Mouse (Mus musculus): ENCODE data around the gene Satb1. TPM values are rescaled to one million over a fixed set of nuclear protein-coding genes. Genes with fewer than 3 reads are reported as not detected.

Gene Satb1
- polyA plus RNA-seq (2021): 0.03 TPM

DNA sequence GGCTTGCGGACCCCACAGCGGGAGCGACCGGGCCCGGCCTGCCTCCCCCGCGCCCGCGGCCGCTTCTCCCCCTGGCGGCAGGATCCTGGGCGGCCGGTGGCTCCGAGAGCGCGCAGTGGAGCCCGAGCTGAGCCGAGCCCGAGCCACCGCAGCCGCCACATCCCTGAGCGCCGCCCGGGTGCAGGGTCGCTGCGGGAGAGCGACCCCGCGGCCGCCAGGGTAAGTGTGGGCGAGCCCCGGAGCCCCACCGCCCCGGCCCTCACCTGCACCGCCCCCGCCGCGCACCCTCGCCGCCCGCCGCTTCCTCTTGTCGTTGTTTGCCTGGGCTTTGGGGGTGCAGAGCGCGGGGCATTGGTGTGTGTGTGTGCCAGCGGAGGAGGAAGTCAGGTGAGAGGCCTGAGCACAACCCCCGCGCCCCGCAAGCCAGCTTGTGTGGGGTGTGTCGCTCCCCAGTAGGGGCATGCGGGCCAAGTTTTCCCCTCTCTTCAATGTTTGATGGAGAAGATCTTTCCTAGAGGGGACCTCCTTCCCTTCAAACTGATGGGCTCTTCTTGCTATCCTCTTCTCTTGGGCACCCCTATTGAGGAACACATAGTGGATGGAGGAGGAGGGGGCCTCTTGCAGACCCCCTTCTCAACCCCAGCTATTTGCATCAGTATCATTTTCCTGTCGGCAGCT, at the start of gene Satb1:
Gene Satb1, minus strand, starts transcription at position 391 of the 678 bp plus-strand sequence.
- POLR2A ChIA-PET: no interaction called here
- DNase-seq (ENCODE audit: low read depth, low spot score) (no peak), ATAC-seq (peak; percentile 66)
- CTCF ChIA-PET: no interaction called here
- in situ Hi-C loops (cut with MboI; ENCODE audit: low pct_unique_long_range_greater_than_20kb): no loop called here
- H3K27me3 ChIP-seq: peaks cover 53% of the 10 kb centered on the region
- TF ChIP-seq CTCF (IDR thresholded peaks at IDR 0.05): peak; percentile 75

DNA sequence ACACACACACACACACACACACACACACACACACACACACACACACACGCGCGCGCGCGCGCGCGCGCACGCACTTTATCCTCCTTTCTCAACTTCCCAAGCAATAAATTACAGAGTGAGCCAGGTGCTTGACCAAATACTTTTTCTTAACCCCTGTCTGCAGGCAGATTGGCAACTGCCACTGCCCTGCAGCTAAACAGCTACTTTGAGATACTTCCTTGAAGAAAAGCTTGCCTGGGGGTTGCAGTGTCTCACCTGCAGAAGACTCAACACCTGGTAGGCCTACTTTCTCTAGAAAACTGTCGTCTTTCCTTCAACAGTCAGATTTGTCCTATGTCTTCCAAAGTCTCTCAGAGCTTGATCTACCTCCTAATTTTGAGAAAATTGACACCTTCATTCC, 49.5 kb upstream of the Satb1 start:
- DNase-seq (ENCODE audit: low read depth, low spot score): no peak
- ChIA-PET CTCF (no interaction called here), POLR2A (no interaction called here)
- in situ Hi-C loops (cut with MboI; ENCODE audit: low pct_unique_long_range_greater_than_20kb): no loop called here
- no peaks in the 10 kb centered on the region for H3K27me3 ChIP-seq
- no peak for TF ChIP-seq CTCF (IDR thresholded peaks at IDR 0.05)
- no peak for ATAC-seq

DNA sequence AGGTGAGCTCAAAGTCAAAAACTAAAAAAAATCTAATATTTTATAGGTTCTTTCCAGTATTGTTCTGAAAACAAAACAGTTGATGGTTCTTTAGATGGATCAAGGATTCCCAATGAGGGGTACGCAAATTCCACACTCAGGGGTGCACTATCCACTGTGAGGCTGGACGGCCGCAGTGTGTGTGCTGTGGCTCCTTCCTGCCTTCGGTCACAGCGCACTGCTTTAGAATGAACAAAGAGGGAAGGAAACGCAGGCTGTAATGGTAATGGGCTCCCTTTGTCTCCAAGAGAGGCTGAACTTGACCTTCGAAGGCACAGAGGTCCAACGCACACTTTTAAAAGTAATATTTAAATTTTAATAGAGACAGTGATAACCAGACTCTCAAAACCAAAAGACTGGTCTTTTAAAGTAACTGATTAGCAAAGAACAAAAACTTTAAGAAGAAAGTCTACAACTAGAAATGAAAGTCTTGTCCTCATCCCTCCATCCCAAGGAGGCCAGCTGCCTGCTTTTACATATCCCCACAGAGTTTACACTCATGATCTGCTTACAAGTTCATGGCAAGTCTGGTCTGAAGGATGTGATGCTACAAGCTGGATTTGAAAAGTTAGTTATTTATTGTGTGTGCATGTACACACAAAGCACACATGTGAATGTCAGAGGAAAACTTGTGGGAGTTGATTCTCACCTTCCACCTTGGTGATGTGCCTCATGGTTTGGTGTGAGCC, 48.0 kb upstream of the Satb1 start:
- in situ Hi-C loops (cut with MboI; ENCODE audit: low pct_unique_long_range_greater_than_20kb): no loop called here
- CTCF ChIA-PET: no interaction called here
- no peak for TF ChIP-seq CTCF (IDR thresholded peaks at IDR 0.05)
- POLR2A ChIA-PET: no interaction called here
- no peak for DNase-seq (ENCODE audit: low read depth, low spot score)
- no peaks in the 10 kb centered on the region for H3K27me3 ChIP-seq
- no peak for ATAC-seq

DNA sequence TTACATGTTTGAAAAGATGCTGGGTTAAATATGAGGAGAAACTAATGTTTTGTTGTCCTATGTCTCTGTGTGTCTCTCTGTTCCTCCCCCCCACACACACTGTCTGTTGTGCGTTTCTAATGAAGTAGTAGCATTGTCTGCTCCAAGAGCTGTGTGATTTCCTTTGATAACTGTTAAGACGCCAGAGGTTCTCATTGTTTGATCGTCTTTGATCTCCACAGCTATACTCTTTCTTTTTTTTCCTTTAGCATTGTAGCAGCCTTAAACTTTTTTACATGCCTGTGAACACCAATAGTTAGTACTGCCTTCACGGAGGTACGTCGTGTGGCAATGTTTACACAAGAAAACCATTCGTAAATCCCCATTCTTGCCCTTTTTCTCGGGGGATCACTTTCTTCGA, 47.1 kb upstream of the Satb1 start:
- POLR2A ChIA-PET: interaction anchor here (0.7 kb wide), 1 partner anchor 1163 kb away, joined by 7 read pairs; no protein-coding TSS in a partner anchor
- no peak for ATAC-seq

DNA sequence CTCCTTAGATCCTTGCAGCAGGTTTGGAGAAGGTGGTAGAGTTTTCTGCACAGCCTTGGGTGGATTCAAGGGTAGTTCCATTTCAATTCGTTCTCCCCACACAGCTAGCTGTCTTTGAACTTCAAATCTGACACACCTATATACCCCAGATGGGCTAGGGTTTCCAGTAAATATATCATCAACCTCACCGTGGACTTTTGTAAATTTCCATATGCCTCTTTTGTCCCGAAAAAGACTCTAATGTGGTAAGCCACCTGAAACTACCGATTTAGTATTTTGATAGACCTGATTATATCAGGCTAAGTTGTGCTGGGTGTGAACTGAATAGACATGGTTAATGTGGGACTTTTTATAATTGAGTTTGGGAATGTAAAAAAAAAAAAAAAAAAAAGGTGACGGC, 46.6 kb upstream of the Satb1 start:
- CTCF ChIA-PET: no interaction called here
- TF ChIP-seq CTCF (IDR thresholded peaks at IDR 0.05): no peak
- no peaks in the 10 kb centered on the region for H3K27me3 ChIP-seq
- in situ Hi-C loops (cut with MboI; ENCODE audit: low pct_unique_long_range_greater_than_20kb): no loop called here
- POLR2A ChIA-PET: no interaction called here
- DNase-seq (ENCODE audit: low read depth, low spot score) (no peak), ATAC-seq (no peak)

More for the DNA sequence above, 47.1 kb upstream of the Satb1 start:
- in situ Hi-C loops (cut with MboI; ENCODE audit: low pct_unique_long_range_greater_than_20kb): no loop called here
- CTCF ChIA-PET: no interaction called here
- no peak for TF ChIP-seq CTCF (IDR thresholded peaks at IDR 0.05)
- no peaks in the 10 kb centered on the region for H3K27me3 ChIP-seq
- no peak for DNase-seq (ENCODE audit: low read depth, low spot score)

DNA sequence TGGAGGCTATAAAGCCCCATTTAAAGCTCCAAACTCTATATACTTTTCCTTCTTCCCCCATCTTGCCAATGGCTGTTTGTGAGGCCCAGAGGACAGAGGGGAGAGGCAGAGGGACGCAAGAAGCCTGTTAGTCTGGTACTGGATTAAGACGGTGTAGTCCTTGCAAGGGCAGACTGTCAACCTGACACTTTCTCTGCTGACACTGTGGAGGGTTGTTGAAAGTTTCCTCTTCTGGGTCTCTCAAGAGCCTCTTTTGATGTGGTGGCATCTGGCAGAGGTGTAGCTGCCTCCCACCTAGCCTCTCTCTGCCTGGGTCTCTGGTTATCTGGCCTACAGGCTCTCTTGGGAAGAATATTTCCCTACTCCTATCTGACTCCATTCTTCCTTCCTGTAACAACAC, 46.1 kb upstream of the Satb1 start:
- no peak for TF ChIP-seq CTCF (IDR thresholded peaks at IDR 0.05)
- ChIA-PET POLR2A (no interaction called here), CTCF (no interaction called here)
- DNase-seq (ENCODE audit: low read depth, low spot score) (no peak), ATAC-seq (no peak)
- in situ Hi-C loops (cut with MboI; ENCODE audit: low pct_unique_long_range_greater_than_20kb): no loop called here
- no peaks in the 10 kb centered on the region for H3K27me3 ChIP-seq

DNA sequence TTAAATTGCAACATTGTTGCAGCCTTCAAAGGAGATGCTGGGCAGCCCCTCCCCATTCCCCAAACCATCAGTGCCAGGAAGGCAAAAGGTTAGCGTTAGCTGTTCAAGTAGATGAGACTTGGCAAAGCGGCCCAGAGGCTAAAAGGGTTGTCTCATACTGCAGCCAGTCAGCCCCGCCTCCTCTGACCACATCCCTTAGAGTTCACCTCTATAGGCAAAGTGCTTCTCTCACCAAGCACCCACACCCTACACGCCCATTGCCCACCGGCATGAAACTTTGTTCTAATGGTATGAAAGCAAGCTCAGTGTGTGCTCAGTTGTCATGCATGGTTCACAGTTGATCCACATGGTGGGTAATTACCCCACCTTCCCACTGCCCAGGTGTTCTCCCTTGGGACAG, 43.4 kb upstream of the Satb1 start:
- in situ Hi-C loops (cut with MboI; ENCODE audit: low pct_unique_long_range_greater_than_20kb): no loop called here
- CTCF ChIA-PET: no interaction called here
- TF ChIP-seq CTCF (IDR thresholded peaks at IDR 0.05): no peak

DNA sequence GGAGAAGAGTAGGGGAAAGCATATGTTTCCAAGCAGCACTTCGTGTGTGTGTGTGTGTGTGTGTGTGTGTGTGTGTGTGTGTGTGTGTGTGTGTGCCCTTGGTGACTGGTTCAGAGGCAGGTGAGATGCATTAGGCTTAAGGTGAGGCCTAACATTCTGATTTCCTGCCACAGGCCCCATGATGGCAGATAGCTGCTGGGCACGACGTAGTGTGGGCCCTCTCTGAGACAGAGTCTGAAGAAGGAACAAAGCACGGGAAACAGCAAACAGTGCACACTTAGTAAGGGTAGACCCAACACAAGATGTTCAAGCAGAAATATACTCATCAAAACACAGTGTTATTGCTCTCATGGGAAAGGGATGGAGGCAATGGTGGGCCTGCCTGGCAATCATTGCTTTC, 24.5 kb upstream of the Satb1 start:
- in situ Hi-C loops (cut with MboI; ENCODE audit: low pct_unique_long_range_greater_than_20kb): no loop called here
- no peak for DNase-seq (ENCODE audit: low read depth, low spot score)
- ChIA-PET POLR2A (no interaction called here), CTCF (no interaction called here)
- no peak for TF ChIP-seq CTCF (IDR thresholded peaks at IDR 0.05)
- no peak for ATAC-seq
- H3K27me3 ChIP-seq: no peaks in the 10 kb centered on the region

More for the DNA sequence above, 43.4 kb upstream of the Satb1 start:
- no peaks in the 10 kb centered on the region for H3K27me3 ChIP-seq
- DNase-seq (ENCODE audit: low read depth, low spot score) (no peak), ATAC-seq (no peak)
- POLR2A ChIA-PET: no interaction called here

DNA sequence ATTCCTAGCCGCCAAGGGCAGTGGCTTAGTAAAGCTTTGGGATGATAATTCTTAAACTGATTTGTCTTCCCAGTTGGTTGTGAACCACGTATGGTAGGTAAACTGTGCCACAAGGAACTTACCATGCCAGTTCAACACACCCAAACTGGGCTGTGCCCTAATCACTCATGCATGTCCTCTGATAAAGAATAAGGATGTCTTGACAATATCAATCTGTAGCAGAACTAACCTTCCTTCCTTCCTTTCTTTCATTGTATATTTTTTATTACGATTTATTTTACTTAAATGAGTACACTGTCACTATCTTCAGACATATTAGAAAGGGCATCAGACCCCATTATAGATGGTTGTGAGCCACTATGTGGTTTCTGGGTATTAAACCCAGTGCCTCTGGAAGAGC, 23.2 kb upstream of the Satb1 start:
- TF ChIP-seq CTCF (IDR thresholded peaks at IDR 0.05): no peak

DNA sequence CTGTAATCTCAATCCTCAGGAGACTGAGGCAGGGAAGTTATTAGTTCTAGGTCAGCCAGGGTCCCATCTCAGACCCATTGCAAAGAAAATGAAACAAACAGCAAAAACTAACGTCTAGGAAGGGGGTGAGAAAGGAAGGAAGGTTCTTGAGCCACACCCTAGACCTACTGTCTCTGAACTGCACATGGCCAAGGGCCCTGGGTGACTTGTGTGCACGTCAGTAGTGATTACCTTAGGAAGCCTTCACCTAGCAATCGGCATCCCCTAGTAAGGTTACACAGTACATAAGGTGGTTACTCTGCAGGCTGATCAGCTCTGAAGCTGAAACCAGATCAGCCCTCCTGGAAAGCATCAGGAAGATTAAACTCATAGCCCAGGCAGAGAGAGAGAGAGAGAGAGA, 22.2 kb upstream of the Satb1 start:
- in situ Hi-C loops (cut with MboI; ENCODE audit: low pct_unique_long_range_greater_than_20kb): no loop called here

More for the DNA sequence above, 23.2 kb upstream of the Satb1 start:
- no peak for ATAC-seq
- no peak for DNase-seq (ENCODE audit: low read depth, low spot score)
- H3K27me3 ChIP-seq: no peaks in the 10 kb centered on the region
- ChIA-PET CTCF (no interaction called here), POLR2A (no interaction called here)
- in situ Hi-C loops (cut with MboI; ENCODE audit: low pct_unique_long_range_greater_than_20kb): no loop called here

DNA sequence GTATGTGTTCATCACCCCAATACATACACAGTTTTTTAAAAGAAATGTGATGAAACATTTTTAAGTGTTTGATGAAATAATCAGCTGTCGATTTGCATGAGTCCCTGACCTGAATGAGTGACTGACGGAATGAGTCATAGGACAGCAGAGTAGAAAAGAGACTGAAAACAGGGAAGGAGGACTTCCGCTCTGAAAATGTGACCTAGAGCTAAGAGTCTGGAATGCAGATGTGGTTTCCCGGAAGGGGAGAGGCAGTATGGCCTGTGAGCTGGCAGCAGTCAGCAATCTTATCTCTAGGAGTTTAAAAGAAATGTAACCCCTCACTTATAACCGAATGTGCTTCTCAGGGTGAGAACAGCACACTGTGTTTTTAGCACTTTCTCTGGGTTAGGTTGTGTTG, 20.9 kb upstream of the Satb1 start:
- CTCF ChIA-PET: no interaction called here
- in situ Hi-C loops (cut with MboI; ENCODE audit: low pct_unique_long_range_greater_than_20kb): no loop called here
- H3K27me3 ChIP-seq: no peaks in the 10 kb centered on the region
- POLR2A ChIA-PET: no interaction called here
- no peak for ATAC-seq
- no peak for DNase-seq (ENCODE audit: low read depth, low spot score)
- no peak for TF ChIP-seq CTCF (IDR thresholded peaks at IDR 0.05)

More for the DNA sequence above, 22.2 kb upstream of the Satb1 start:
- DNase-seq (ENCODE audit: low read depth, low spot score) (no peak), ATAC-seq (no peak)
- no peaks in the 10 kb centered on the region for H3K27me3 ChIP-seq
- no peak for TF ChIP-seq CTCF (IDR thresholded peaks at IDR 0.05)
- ChIA-PET CTCF (no interaction called here), POLR2A (no interaction called here)

DNA sequence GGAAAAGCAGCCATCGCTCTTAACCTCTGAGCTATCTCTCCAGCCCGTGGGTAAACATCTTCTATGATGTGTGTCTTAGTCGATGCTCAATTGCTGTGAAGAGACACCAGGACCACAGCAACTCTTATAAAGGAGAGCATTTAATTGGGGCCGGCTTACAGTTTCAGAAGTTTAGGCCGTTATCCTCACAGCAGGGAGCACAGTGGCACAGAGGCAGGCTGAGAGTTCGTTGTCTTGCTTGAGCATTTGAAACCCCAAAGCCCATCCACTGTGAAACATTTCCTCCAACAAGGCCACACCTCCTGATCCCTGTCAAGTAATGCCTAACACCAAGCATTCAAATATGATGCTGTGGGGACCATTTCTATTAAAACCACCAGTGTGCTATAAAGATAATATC, 7.5 kb upstream of the Satb1 start:
- in situ Hi-C loops (cut with MboI; ENCODE audit: low pct_unique_long_range_greater_than_20kb): no loop called here
- H3K27me3 ChIP-seq: peaks cover 7% of the 10 kb centered on the region
- ATAC-seq (no peak), DNase-seq (ENCODE audit: low read depth, low spot score) (no peak)
- POLR2A ChIA-PET: no interaction called here
- TF ChIP-seq CTCF (IDR thresholded peaks at IDR 0.05): no peak
- CTCF ChIA-PET: no interaction called here

Data from Patski (cell line).